Mouse (Mus musculus) midbrain, embryonic 13.5 days (tissue): ENCODE measurements around the gene Gm21693. TPM values are rescaled to one million over a fixed set of nuclear protein-coding genes. Genes with fewer than 3 reads are reported as not detected.
"Not testable (repeated sequence)": the region's sequence is repeated elsewhere in the genome, so short reads cannot be mapped to it uniquely, and the experiment has no call there.

Source experiments
- ATAC-seq: fragments of 200-750 bp; cut with Nextera tagmentation; 2 replicates; pipeline ENCODE4 v1.8.0; 2017; ENCODE audit warnings: mild to moderate bottlenecking, moderate TSS enrichment, moderate library complexity
- H3K27ac ChIP-seq: fragments of 300-500 bp; sonication (generic); 2 replicates; pipeline ENCODE4 v1.5.1; 2015; ENCODE audit warnings: inconsistent platforms, mild to moderate bottlenecking, moderate library complexity
- H3K27me3 ChIP-seq: fragments of 300-500 bp; sonication (generic); 2 replicates; pipeline ENCODE4 v1.6.1; 2015; ENCODE audit warnings: mild to moderate bottlenecking, inconsistent platforms
- H3K36me3 ChIP-seq: fragments of 300-500 bp; sonication (generic); 2 replicates; pipeline ENCODE4 v1.6.1; 2015; ENCODE audit warnings: mild to moderate bottlenecking, inconsistent platforms
- H3K4me1 ChIP-seq: fragments of 300-500 bp; sonication (generic); replicated peaks from 2 replicates; pipeline ENCODE4 v1.6.1; 2015; ENCODE audit warnings: inconsistent platforms
- H3K4me2 ChIP-seq: fragments of 300-500 bp; sonication (generic); replicated peaks from 2 replicates; pipeline ENCODE4 v1.6.1; 2015; ENCODE audit warnings: moderate library complexity, mild to moderate bottlenecking, inconsistent platforms
- H3K4me3 ChIP-seq: fragments of 300-500 bp; sonication (generic); replicated peaks from 2 replicates; pipeline ENCODE4 v1.5.1; 2015; ENCODE audit warnings: mild to moderate bottlenecking, inconsistent platforms
- H3K9ac ChIP-seq: fragments of 300-500 bp; sonication (generic); replicated peaks from 2 replicates; pipeline ENCODE4 v1.6.1; 2015; ENCODE audit warnings: mild to moderate bottlenecking, inconsistent platforms
- H3K9me3 ChIP-seq: fragments of 300-500 bp; sonication (generic); 2 replicates; pipeline ENCODE4 v1.6.1; 2016; ENCODE audit warnings: mild to moderate bottlenecking, inconsistent platforms
- WGBS: fragments of 180-500 bp; shearing (Covaris S2); methylation state at CpG from one replicate; pipeline ENCODE4 v1.1.7; 2015; 5-methylcytosine and 5-hydroxymethylcytosine counted together
- polyA plus RNA-seq: library from polyadenylated mRNA; unstranded; fragments of >200 nt; fragmentation: Nextera tagmentation; extraction: Ambion mirVana; gene quantifications from 2 replicates; pipeline ENCODE4 v1.2.1, GENCODE M21; 2015

The Gm21693 gene
- not detected in 2 replicates for polyA plus RNA-seq

DNA sequence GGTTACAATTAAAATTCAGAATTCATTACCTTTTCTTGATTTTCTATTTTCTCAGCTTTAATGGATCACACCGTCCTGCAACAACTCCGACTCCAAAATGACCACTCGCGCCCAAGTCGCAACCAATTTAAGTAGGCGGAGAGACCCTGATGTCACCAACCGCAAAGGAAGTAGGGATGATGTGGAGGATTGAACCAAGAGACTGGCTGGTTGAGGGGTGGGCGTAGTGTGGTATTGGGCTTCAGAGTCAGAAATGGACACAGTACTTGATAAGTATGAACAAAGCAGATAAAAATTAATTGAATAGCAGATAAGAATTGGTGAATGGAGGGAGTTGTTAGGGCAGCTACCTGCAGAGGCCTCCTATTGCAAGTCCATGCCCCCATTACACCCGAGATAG lies at the start of gene Gm21693:
Gm21693 (minus strand) TSS at position 101 of the 400 bp plus-strand sequence.
- H3K27ac ChIP-seq, H3K4me1 ChIP-seq, H3K4me3 ChIP-seq, H3K27me3 ChIP-seq, ATAC-seq, H3K9ac ChIP-seq, H3K9me3 ChIP-seq, H3K4me2 ChIP-seq, H3K36me3 ChIP-seq: not testable (repeated sequence)
- WGBS, result no CpG with 5 or more reads among the region's 9 CpGs

DNA sequence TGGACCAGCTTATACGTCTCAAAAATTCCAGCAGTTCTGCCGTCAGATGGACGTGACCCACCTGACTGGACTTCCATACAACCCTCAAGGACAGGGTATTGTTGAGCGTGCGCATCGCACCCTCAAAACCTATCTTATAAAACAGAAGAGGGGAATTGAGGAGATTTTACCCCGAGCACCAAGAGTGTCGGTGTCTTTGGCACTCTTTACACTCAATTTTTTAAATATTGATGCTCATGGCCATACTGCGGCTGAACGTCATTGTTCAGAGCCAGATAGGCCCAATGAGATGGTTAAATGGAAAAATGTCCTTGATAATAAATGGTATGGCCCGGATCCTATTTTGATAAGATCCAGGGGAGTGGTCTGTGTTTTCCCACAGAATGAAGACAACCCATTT lies 4.5 kb downstream of the Gm21693 start:
- WGBS, result no CpG with 5 or more reads among the region's 11 CpGs
- H3K36me3 ChIP-seq, H3K4me1 ChIP-seq, H3K9ac ChIP-seq, H3K4me3 ChIP-seq, H3K9me3 ChIP-seq, H3K27ac ChIP-seq, H3K4me2 ChIP-seq, H3K27me3 ChIP-seq, ATAC-seq: not testable (repeated sequence)

DNA sequence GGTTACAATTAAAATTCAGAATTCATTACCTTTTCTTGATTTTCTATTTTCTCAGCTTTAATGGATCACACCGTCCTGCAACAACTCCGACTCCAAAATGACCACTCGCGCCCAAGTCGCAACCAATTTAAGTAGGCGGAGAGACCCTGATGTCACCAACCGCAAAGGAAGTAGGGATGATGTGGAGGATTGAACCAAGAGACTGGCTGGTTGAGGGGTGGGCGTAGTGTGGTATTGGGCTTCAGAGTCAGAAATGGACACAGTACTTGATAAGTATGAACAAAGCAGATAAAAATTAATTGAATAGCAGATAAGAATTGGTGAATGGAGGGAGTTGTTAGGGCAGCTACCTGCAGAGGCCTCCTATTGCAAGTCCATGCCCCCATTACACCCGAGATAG lies 38.8 kb downstream of the Gm21693 start, which contains the start of gene Gm21677:
Gm21677 (minus strand) TSS at position 101 of the 400 bp plus-strand sequence.
- H3K27me3 ChIP-seq, H3K4me2 ChIP-seq, H3K9ac ChIP-seq, H3K9me3 ChIP-seq, H3K4me1 ChIP-seq, H3K36me3 ChIP-seq, H3K27ac ChIP-seq, H3K4me3 ChIP-seq, ATAC-seq: not testable (repeated sequence)
- WGBS, result no CpG with 5 or more reads among the region's 9 CpGs

Other genes starting within 250 kb of the Gm21693 start
- not detected in 2 replicates for gene Gm21677, start 38.9 kb downstream of the Gm21693 start, polyA plus RNA-seq
- not detected in 2 replicates for gene Gm21704, start 64.8 kb upstream of the Gm21693 start, polyA plus RNA-seq
- not detected in 2 replicates for gene Gm21708, start 64.8 kb upstream of the Gm21693 start, polyA plus RNA-seq